Mouse (Mus musculus) hindbrain, embryonic 16.5 days (tissue): ENCODE data around the gene Slc7a7. TPM values are rescaled to one million over a fixed set of nuclear protein-coding genes. Genes with fewer than 3 reads are reported as not detected.

Experiments
- ATAC-seq: fragments of 200-750 bp; cut with Nextera tagmentation; 2 replicates; pipeline ENCODE4 v1.8.0; 2017; ENCODE audit warnings: moderate TSS enrichment, moderate library complexity
- H3K27ac ChIP-seq: fragments of 300-500 bp; sonication (generic); 2 replicates; pipeline ENCODE4 v1.5.1; 2014; ENCODE audit warnings: low read depth, mild to moderate bottlenecking, control low read depth, low read length, moderate library complexity
- H3K27me3 ChIP-seq: fragments of 300-500 bp; sonication (generic); replicated peaks from 2 replicates; pipeline ENCODE4 v1.6.1; 2014; ENCODE audit warnings: low read length; ENCODE audit not compliant: control insufficient read depth, insufficient read depth
- H3K36me3 ChIP-seq: fragments of 300-500 bp; sonication (generic); 2 replicates; pipeline ENCODE4 v1.6.1; 2014; ENCODE audit warnings: mild to moderate bottlenecking, low read length, moderate library complexity, mixed read lengths; ENCODE audit not compliant: control insufficient read depth, insufficient read depth
- H3K4me1 ChIP-seq: fragments of 300-500 bp; sonication (generic); 2 replicates; pipeline ENCODE4 v1.6.1; 2014; ENCODE audit warnings: low read depth, low read length; ENCODE audit not compliant: control insufficient read depth, insufficient read depth
- H3K4me2 ChIP-seq: fragments of 300-500 bp; sonication (generic); 2 replicates; pipeline ENCODE4 v1.6.1; 2014; ENCODE audit warnings: mild to moderate bottlenecking, low read length, control low read depth, moderate library complexity
- H3K4me3 ChIP-seq: fragments of 300-500 bp; sonication (generic); 2 replicates; pipeline ENCODE4 v1.5.1; 2014; ENCODE audit warnings: mild to moderate bottlenecking, low read length, control low read depth, moderate library complexity
- H3K9ac ChIP-seq: fragments of 300-500 bp; sonication (generic); 2 replicates; pipeline ENCODE4 v1.6.1; 2014; ENCODE audit warnings: low read depth, mild to moderate bottlenecking, control low read depth, low read length, moderate library complexity
- H3K9me3 ChIP-seq: fragments of 300-500 bp; sonication (generic); 2 replicates; pipeline ENCODE4 v1.6.1; 2014; ENCODE audit warnings: mild to moderate bottlenecking, low read length, moderate library complexity; ENCODE audit not compliant: control insufficient read depth
- WGBS: fragments of 180-500 bp; shearing (Covaris S2); extraction: QIAGEN DNeasy Blood & Tissue Kit; methylation state at CpG from one replicate; pipeline ENCODE4 v1.1.7; 2014; 5-methylcytosine and 5-hydroxymethylcytosine counted together
- polyA plus RNA-seq: library from polyadenylated mRNA; unstranded; fragments of >200 nt; fragmentation: Nextera tagmentation; extraction: Ambion mirVana; gene quantifications from 2 replicates; pipeline ENCODE4 v1.2.1, GENCODE M21; 2015

Slc7a7 gene
- polyA plus RNA-seq, 1 experiment from 2014 or later: 4.9 TPM

DNA sequence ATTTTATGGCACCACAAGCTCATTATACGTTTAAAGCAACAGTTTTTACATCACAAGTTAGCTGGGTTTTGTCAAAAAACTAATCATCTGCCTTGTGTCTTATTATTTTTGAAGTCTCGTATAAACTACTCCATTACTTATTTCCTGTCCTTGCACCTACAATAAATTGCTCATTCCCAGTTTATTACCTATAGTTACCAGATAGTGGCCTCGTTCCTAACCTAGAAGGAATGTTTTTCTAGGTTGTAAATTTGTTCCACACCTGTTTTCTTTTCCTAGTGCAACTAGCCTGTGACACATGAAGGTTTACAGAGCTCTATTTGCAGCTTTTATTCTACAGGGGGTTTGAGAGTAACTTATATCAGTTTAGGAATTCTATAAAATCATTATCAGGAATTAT, 15.9 kb downstream of the Slc7a7 start:
- Histone ChIP-seq H3K9me3 (no peaks in the 10 kb centered on the region), H3K4me3 (no peak overlapping the region), H3K9ac (no peak overlapping the region), H3K27ac (no peak overlapping the region), H3K27me3 (no peaks in the 10 kb centered on the region), H3K4me1 (no peaks in the 10 kb centered on the region), H3K36me3 (no peaks in the 10 kb centered on the region), H3K4me2 (no peak overlapping the region)
- WGBS: 77% methylated on average over 3 of the region's 3 CpGs
- no peak for ATAC-seq

DNA sequence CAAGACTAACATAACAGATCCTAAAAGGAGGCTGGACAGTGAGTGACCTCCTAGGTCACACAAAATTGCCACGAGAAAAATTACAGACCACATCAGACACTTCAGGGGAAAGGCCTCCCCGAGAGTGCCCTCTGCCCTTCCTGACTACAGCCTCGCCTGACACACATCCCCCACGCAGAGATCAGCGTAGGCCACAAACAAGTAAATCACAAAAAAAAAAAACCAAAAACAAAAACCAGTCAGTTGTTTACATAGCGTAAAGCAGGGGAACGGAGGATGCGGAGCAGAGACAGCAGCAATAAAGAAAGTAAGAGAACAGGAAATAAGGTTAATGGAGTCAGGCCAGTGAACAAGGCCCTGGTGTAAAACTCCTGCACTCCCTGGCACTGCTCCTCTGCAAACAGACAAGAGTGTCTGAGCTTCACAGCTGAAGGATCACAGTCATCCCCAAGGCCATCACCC, 18.6 kb downstream of the Slc7a7 start:
- Histone ChIP-seq H3K27ac (no peak overlapping the region), H3K4me2 (no peak overlapping the region), H3K9ac (no peak overlapping the region), H3K9me3 (no peaks in the 10 kb centered on the region), H3K4me3 (no peak overlapping the region), H3K27me3 (no peaks in the 10 kb centered on the region), H3K4me1 (no peaks in the 10 kb centered on the region), H3K36me3 (no peaks in the 10 kb centered on the region)
- WGBS: 63% methylated on average over 8 of the region's 8 CpGs
- ATAC-seq: no peak

- Histone ChIP-seq H3K4me2 (no peak overlapping the region), H3K27me3 (no peaks in the 10 kb centered on the region), H3K36me3 (no peaks in the 10 kb centered on the region), H3K9ac (no peak overlapping the region), H3K4me1 (no peaks in the 10 kb centered on the region), H3K4me3 (no peak overlapping the region), H3K9me3 (no peaks in the 10 kb centered on the region), H3K27ac (no peak overlapping the region)
- 84% methylated on average over 7 of the region's 7 CpGs for WGBS
- no peak for ATAC-seq
Observed at GRCm38 (mm10) chr14:54398528-54398916, 19.1 kb downstream of the Slc7a7 start.

DNA sequence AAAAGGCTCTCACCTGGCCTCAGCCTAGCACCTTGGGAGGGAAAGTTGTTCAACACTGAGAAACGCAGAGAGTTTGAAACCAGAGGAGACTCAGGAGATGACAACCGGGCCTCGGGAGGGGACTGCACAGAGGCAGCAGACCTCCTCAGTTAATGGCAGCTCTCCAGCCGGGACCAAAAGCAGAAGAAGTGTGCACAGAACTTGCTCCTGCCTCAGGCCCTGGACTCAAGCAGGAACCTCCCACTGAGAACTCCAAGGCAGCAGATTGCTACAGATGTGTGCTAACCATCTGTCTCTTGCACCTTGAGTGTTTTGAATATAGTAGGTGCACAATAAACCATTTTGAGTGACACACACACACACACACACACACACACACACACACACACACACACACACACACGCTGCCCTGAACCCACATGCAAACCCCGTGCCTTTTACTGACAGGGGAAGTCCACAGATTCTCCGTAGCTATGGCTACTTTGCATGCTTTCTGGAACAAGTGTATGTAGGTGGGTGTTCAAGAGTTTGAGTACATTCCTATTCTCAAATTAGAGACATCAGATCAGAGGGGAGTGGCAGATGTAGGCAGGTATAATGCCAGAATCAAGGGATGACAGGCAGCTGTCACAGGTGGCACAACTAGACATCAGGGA, 19.6 kb downstream of the Slc7a7 start:
- Histone ChIP-seq H3K4me2 (no peak overlapping the region), H3K9ac (no peak overlapping the region), H3K4me1 (no peaks in the 10 kb centered on the region), H3K27ac (no peak overlapping the region), H3K36me3 (no peaks in the 10 kb centered on the region), H3K4me3 (no peak overlapping the region), H3K9me3 (no peaks in the 10 kb centered on the region), H3K27me3 (no peaks in the 10 kb centered on the region)
- 85% methylated on average over 7 of the region's 7 CpGs for WGBS
- no peak for ATAC-seq

GRCm38 (mm10) chr14:54396685-54397084, 20.9 kb downstream of the Slc7a7 start:
- Histone ChIP-seq H3K4me3 (no peak overlapping the region), H3K27ac (no peak overlapping the region), H3K9me3 (no peaks in the 10 kb centered on the region), H3K9ac (no peak overlapping the region), H3K27me3 (no peaks in the 10 kb centered on the region), H3K4me1 (no peaks in the 10 kb centered on the region), H3K36me3 (no peaks in the 10 kb centered on the region), H3K4me2 (no peak overlapping the region)
- ATAC-seq: no peak
- WGBS: 89% methylated on average over 7 of the region's 7 CpGs

GRCm38 (mm10) chr14:54394309-54394708, 23.3 kb downstream of the Slc7a7 start:
- Histone ChIP-seq H3K27ac (no peak overlapping the region), H3K9me3 (no peaks in the 10 kb centered on the region), H3K9ac (no peak overlapping the region), H3K27me3 (no peaks in the 10 kb centered on the region), H3K4me1 (no peaks in the 10 kb centered on the region), H3K36me3 (no peaks in the 10 kb centered on the region), H3K4me3 (no peak overlapping the region), H3K4me2 (no peak overlapping the region)
- ATAC-seq: no peak

DNA sequence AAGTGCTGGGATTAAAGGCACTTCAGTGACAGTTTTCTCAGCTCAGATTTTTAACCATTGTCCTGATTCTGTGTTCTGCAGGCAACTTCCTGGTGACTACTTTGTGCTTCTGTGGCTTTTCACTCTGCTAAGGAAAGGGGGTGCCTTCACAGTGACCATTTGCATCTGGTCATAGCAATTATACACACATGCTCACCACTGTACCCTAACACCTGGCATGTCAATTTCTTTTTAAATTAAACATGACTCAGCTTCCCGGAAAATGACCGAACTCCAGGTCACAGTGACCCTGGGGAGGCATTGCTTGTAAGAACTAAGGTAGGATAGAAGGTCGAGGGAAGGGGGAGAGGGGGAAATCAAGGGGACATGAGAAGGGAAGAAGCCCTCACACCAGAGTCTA, 23.8 kb downstream of the Slc7a7 start:
- H3K9ac ChIP-seq: no peak overlapping the region
- 81% methylated on average over 3 of the region's 3 CpGs for WGBS
- no peaks in the 10 kb centered on the region for H3K27me3 ChIP-seq
- H3K36me3 ChIP-seq: no peaks in the 10 kb centered on the region
- H3K4me3 ChIP-seq: no peak overlapping the region
- ATAC-seq: no peak
- H3K27ac ChIP-seq: no peak overlapping the region
- no peak overlapping the region for H3K4me2 ChIP-seq
- no peaks in the 10 kb centered on the region for H3K9me3 ChIP-seq
- no peaks in the 10 kb centered on the region for H3K4me1 ChIP-seq

DNA sequence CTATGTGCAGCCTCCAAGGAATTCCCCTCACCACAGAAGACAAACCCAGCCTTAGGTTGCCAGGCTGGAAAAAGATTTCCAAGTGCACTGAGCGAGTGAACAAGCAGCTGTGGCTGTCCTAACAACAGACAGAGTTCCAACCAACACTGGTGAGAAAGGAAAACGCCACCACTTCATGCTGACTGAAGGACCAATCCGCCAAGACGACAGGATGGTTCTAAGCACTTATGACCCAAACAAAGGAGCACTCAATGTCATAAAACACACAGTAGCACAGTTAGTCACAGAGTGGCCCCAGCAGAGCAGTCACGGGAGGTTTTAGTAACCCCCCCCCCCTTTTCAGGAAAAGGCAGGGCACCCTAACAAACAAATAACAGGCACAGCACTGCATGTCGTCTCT, 26.7 kb downstream of the Slc7a7 start:
- Histone ChIP-seq H3K27me3 (no peaks in the 10 kb centered on the region), H3K9ac (no peak overlapping the region), H3K4me3 (no peak overlapping the region), H3K36me3 (no peaks in the 10 kb centered on the region), H3K4me2 (no peak overlapping the region), H3K27ac (no peak overlapping the region), H3K9me3 (no peaks in the 10 kb centered on the region), H3K4me1 (no peaks in the 10 kb centered on the region)
- ATAC-seq: no peak
- WGBS: 71% methylated on average over 6 of the region's 6 CpGs

DNA sequence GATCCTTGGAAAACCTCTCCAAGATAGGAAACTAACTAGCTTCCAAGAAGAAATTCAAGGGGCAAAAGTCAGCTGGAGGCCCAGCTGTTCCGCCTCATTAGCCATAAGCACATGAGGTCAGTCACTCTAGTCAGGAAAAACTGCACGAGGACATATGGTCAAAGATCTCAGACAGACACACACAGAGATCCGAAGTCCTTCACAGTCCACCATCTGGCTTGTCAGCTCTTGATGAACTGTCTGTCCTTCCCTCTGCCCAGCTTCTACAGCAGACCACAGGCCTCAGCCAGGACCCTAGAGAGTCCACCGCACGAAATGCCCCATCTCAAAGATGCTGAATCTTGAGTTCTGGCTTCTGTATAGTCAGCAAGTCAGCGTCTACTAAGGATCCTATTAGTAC, 30.0 kb downstream of the Slc7a7 start:
- no peak for ATAC-seq
- no peaks in the 10 kb centered on the region for H3K9me3 ChIP-seq
- WGBS: 65% methylated on average over 6 of the region's 6 CpGs
- H3K27me3 ChIP-seq: no peaks in the 10 kb centered on the region
- no peak overlapping the region for H3K27ac ChIP-seq
- H3K4me3 ChIP-seq: no peak overlapping the region
- H3K4me1 ChIP-seq: no peaks in the 10 kb centered on the region
- no peaks in the 10 kb centered on the region for H3K36me3 ChIP-seq
- no peak overlapping the region for H3K4me2 ChIP-seq
- H3K9ac ChIP-seq: no peak overlapping the region
